Mouse (Mus musculus) layer of hippocampus, adult 6 months (tissue): ENCODE data around the gene DXBay18. TPM values are rescaled to one million over a fixed set of nuclear protein-coding genes. Genes with fewer than 3 reads are reported as not detected.

Experiments used
- long read RNA-seq, 2 experiments: library from polyadenylated mRNA; unstranded; transcript quantifications; one replicate each; pipeline ENCODE4 v2.0.0; 2019 to 2020
- polyA plus RNA-seq: library from polyadenylated mRNA; unstranded; fragments of <200 nt; fragmentation: Nextera tagmentation; gene quantifications from 2 replicates; pipeline ENCODE4 v1.2.3, GENCODE M21; 2021

Gene DXBay18
- 0.19 and 0.33 TPM in 2 replicates for polyA plus RNA-seq
- long read RNA-seq, experiment 1, result 0 reads
- long read RNA-seq, experiment 2, partial matches to known transcripts, result 2 of 2 reads
- long read RNA-seq, experiment 2, other reads (novel, unspliced or antisense), result 0 of 2 reads

GRCm38 (mm10) chrX:73149350-73149749 lies at the start of gene DXBay18:
DXBay18 (minus strand) TSS chrX:73149450.

GRCm38 (mm10) chrX:73191934-73192333 lies 42.7 kb upstream of the DXBay18 start, which contains the start of gene Xlr3b:
Xlr3b (plus strand) TSS chrX:73192207.

GRCm38 (mm10) chrX:73176889-73177288 lies 27.6 kb upstream of the DXBay18 start, which contains the start of gene Spin2d:
Spin2d (minus strand) TSS chrX:73176989.

GRCm38 (mm10) chrX:73148496-73148895 lies 754 bp downstream of the DXBay18 start, which contains the start of gene Xlr5b:
Xlr5b (plus strand) TSS chrX:73148796.

GRCm38 (mm10) chrX:73116747-73117146 lies 32.5 kb downstream of the DXBay18 start, which contains the start of gene Gm14685:
Gm14685 (plus strand) TSS chrX:73117047.

GRCm38 (mm10) chrX:73096941-73097508 lies 52.2 kb downstream of the DXBay18 start, which contains the start of gene Xlr3a:
Xlr3a (minus strand) TSS chrX:73097095.

Other genes with a start within 250 kb of the DXBay18 start
- gene Cetn2, start 231.0 kb downstream of the DXBay18 start, polyA plus RNA-seq, result 77.6 and 110 TPM in 2 replicates
- 17.8 and 18.6 TPM in 2 replicates for gene Nsdhl, start 230.9 kb downstream of the DXBay18 start, polyA plus RNA-seq
- gene Zfp185, start 162.1 kb downstream of the DXBay18 start, polyA plus RNA-seq, result 1.1 and 4.6 TPM in 2 replicates
- gene Pnma5, start 112.3 kb downstream of the DXBay18 start, polyA plus RNA-seq, result not detected in 2 replicates
- gene Pnma3, start 84.7 kb downstream of the DXBay18 start, polyA plus RNA-seq, result 0.68 and 1.0 TPM in 2 replicates
- gene Xlr4a, start 67.0 kb downstream of the DXBay18 start, polyA plus RNA-seq, result 0.18 TPM in 1 of 2 replicates, not detected in the other
- gene Xlr3a, start 52.4 kb downstream of the DXBay18 start, polyA plus RNA-seq, result 0.53 and 1.8 TPM in 2 replicates
- 0.52 and 0.60 TPM in 2 replicates for gene Gm14685, start 32.4 kb downstream of the DXBay18 start, polyA plus RNA-seq
- gene Xlr5b, start 654 bp downstream of the DXBay18 start, polyA plus RNA-seq, result not detected in 2 replicates
- not detected in 2 replicates for gene Spin2d, start 27.5 kb upstream of the DXBay18 start, polyA plus RNA-seq
- gene Xlr3b, start 42.8 kb upstream of the DXBay18 start, polyA plus RNA-seq, result 0.65 and 1.9 TPM in 2 replicates
- 0.23 TPM in 1 of 2 replicates, not detected in the other for gene Xlr4b, start 64.9 kb upstream of the DXBay18 start, polyA plus RNA-seq
- 15.0 and 17.2 TPM in 2 replicates for gene F8a, start 78.8 kb upstream of the DXBay18 start, polyA plus RNA-seq
- gene Xlr4c, start 93.7 kb upstream of the DXBay18 start, polyA plus RNA-seq, result 0.24 TPM in 1 of 2 replicates, not detected in the other
- gene Xlr3c, start 115.9 kb upstream of the DXBay18 start, polyA plus RNA-seq, result not detected in 2 replicates
- not detected in 2 replicates for gene Xlr5a, start 143.5 kb upstream of the DXBay18 start, polyA plus RNA-seq
- not detected in 2 replicates for gene Xlr5c, start 143.5 kb upstream of the DXBay18 start, polyA plus RNA-seq
- not detected in 2 replicates for gene Gm45015, start 187.4 kb upstream of the DXBay18 start, polyA plus RNA-seq
- 2.7 and 3.2 TPM in 2 replicates for gene Zfp275, start 193.2 kb upstream of the DXBay18 start, polyA plus RNA-seq
- not detected in 2 replicates for gene Gm18336, start 249.3 kb upstream of the DXBay18 start, polyA plus RNA-seq